Mouse (Mus musculus) ovary, postnatal 36 days (tissue): ENCODE data around the gene Gm28048.

ENCODE experiments used
- DNase-seq: peaks from one replicate; pipeline ENCODE4 v3.0.0; 2022; ENCODE audit warnings: low spot score, mixed read lengths

Gm28048 gene

GRCm38 (mm10) chr11:22981984-22982757 is at the start of gene Gm28048, which contains the start of gene Commd1:
TSS of gene Gm28048 (minus strand) at chr11:22982090.
TSS of gene Commd1 (minus strand) at chr11:22982382.
- DNase-seq = peak; percentile 96

- DNase-seq = no peak
Measured at GRCm38 (mm10) chr11:23029399-23029798, 47.5 kb upstream of the Gm28048 start.

- no peak for DNase-seq
Measured at GRCm38 (mm10) chr11:23028957-23029356, 47.1 kb upstream of the Gm28048 start.

GRCm38 (mm10) chr11:23024169-23024568 is 42.3 kb upstream of the Gm28048 start:
- DNase-seq = no peak

GRCm38 (mm10) chr11:23023155-23023554 is 41.3 kb upstream of the Gm28048 start:
- no peak for DNase-seq

GRCm38 (mm10) chr11:23020841-23021240 is 39.0 kb upstream of the Gm28048 start:
- DNase-seq = no peak

GRCm38 (mm10) chr11:23020116-23020770 is 38.4 kb upstream of the Gm28048 start:
- peak; percentile 22 for DNase-seq

GRCm38 (mm10) chr11:23017943-23018342 is 36.1 kb upstream of the Gm28048 start:
- no peak for DNase-seq

GRCm38 (mm10) chr11:23014996-23015395 is 33.1 kb upstream of the Gm28048 start:
- no peak for DNase-seq

GRCm38 (mm10) chr11:23013580-23014294 is 31.8 kb upstream of the Gm28048 start:
- no peak for DNase-seq

GRCm38 (mm10) chr11:23013096-23013495 is 31.2 kb upstream of the Gm28048 start:
- no peak for DNase-seq

GRCm38 (mm10) chr11:23008824-23009200 is 26.9 kb upstream of the Gm28048 start:
- no peak for DNase-seq

- peak; percentile 85 for DNase-seq
Measured at GRCm38 (mm10) chr11:23008181-23008823, 26.4 kb upstream of the Gm28048 start.

GRCm38 (mm10) chr11:23007481-23008180 is 25.7 kb upstream of the Gm28048 start, which contains the start of gene Fam161a:
TSS of gene Fam161a (plus strand) at chr11:23007531.
- DNase-seq = peak; percentile 46

- DNase-seq = no peak
Measured at GRCm38 (mm10) chr11:23007166-23007480, 25.2 kb upstream of the Gm28048 start.

GRCm38 (mm10) chr11:23005276-23005675 is 23.4 kb upstream of the Gm28048 start:
- DNase-seq = no peak

- DNase-seq = no peak
Measured at GRCm38 (mm10) chr11:22998308-22998707, 16.4 kb upstream of the Gm28048 start.

GRCm38 (mm10) chr11:22995461-22995860 is 13.6 kb upstream of the Gm28048 start:
- DNase-seq = no peak

- DNase-seq = no peak
Measured at GRCm38 (mm10) chr11:22994271-22994670, 12.4 kb upstream of the Gm28048 start.

GRCm38 (mm10) chr11:22991218-22991835 is 9.4 kb upstream of the Gm28048 start:
- no peak for DNase-seq
